Mouse (Mus musculus): ENCODE data around the gene Zfp354a. TPM values are rescaled to one million over a fixed set of nuclear protein-coding genes. Genes with fewer than 3 reads are reported as not detected.
"Not testable (repeated sequence)": the region's sequence is repeated elsewhere in the genome, so short reads cannot be mapped to it uniquely, and the experiment has no call there.

Gene Zfp354a
- total and polyA plus RNA-seq, 3 experiments, result not detected

DNA sequence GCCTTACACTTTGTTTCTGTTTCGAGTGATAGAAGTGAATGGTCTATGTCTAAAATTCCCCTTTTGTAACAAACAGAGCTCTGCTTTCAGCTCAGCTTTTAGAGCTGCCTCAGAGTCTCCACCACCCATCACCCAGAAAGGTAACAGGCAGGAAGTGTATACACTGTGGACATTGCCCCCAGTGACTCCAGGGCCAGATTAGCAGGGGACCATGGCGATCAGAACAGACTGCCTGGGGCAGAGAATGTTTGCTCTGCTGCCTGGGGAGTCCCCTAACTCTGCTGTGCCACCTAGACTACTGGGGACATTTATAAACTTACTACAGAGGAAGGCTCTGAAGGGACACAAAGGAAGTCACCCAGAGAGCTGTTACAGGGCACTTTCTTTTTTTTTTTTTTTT is 42.7 kb upstream of the Zfp354a start:
- Histone ChIP-seq H3K27me3 (ENCODE audit: control insufficient read depth in 1 of 2, insufficient read depth in 2 of 2, low read length in 2 of 2) (no peaks in the 10 kb centered on the region), H3K27ac (ENCODE audit: control insufficient read depth, low read depth, low read length) (no peak overlapping the region), H3K9me3 (replicated peaks; ENCODE audit: insufficient read depth, low read length) (no peaks in the 10 kb centered on the region), H3K79me2 (ENCODE audit: control insufficient read depth, insufficient read depth, low read length, poor library complexity) (no peaks in the 10 kb centered on the region), H3K36me3 (ENCODE audit: control insufficient read depth in 1 of 2, insufficient read depth in 2 of 2, low read length in 2 of 2) (no peaks in the 10 kb centered on the region), H3K4me3 (ENCODE audit: control insufficient read depth in 1 of 2, insufficient read depth in 1 of 2, low read depth in 2 of 2, low read length in 2 of 2) (no peak overlapping the region), H3K9ac (ENCODE audit: control insufficient read depth, low read depth, low read length, poor library complexity, severe bottlenecking) (no peak overlapping the region), H3K4me1 (ENCODE audit: control insufficient read depth in 1 of 2, insufficient read depth in 2 of 2, low read length in 2 of 2) (no peaks in the 10 kb centered on the region)
- DNase-seq (ENCODE audit: low read depth, low spot score), result no peak
- TF ChIP-seq EP300 (IDR thresholded peaks at IDR 0.05; ENCODE audit: low read depth in 1 of 2, low read length in 2 of 2) (no peak), ZMIZ1 (IDR thresholded peaks at IDR 0.05; ENCODE audit: low read depth, low read length) (no peak), POLR2AphosphoS2 (IDR thresholded peaks at IDR 0.05; ENCODE audit: low read length) (no peak), MXI1 (IDR thresholded peaks at IDR 0.05; ENCODE audit: low read depth, low read length) (no peak), USF2 (IDR thresholded peaks at IDR 0.05; ENCODE audit: borderline replicate concordance in 1 of 2, insufficient read depth in 1 of 2, low read depth in 1 of 2, low read length in 2 of 2) (no peak), GATA1 (IDR thresholded peaks at IDR 0.05; ENCODE audit: low read depth, low read length) (no peak), HCFC1 (IDR thresholded peaks at IDR 0.05; ENCODE audit: low read depth, low read length) (no peak), POLR2A (IDR thresholded peaks at IDR 0.05; ENCODE audit: control insufficient read depth in 1 of 2, insufficient read depth in 1 of 2, low read depth in 1 of 2, low read length in 2 of 2, poor library complexity in 1 of 2) (no peak), USF1 (IDR thresholded peaks at IDR 0.05; ENCODE audit: low read depth, low read length) (no peak), MYB (IDR thresholded peaks at IDR 0.05; ENCODE audit: low read depth, low read length) (no peak), TCF12 (IDR thresholded peaks at IDR 0.05; ENCODE audit: low read depth, low read length) (no peak), ZNF384 (IDR thresholded peaks at IDR 0.05; ENCODE audit: low read depth, low read length) (no peak), CTCF (IDR thresholded peaks at IDR 0.05 in 2 of 3, conservative IDR thresholded peaks at IDR 0.05 in 1 of 3; ENCODE audit: control insufficient read depth in 1 of 3, insufficient read depth in 1 of 3, low read depth in 2 of 3, low read length in 3 of 3, poor library complexity in 1 of 3, severe bottlenecking in 1 of 3) (no peak)

GRCm38 (mm10) chr11:51026811-51027210 is 32.2 kb upstream of the Zfp354a start:
- H3K27ac ChIP-seq (ENCODE audit: control insufficient read depth, low read depth, low read length); DNase-seq (ENCODE audit: low read depth, low spot score); H3K79me2 ChIP-seq (ENCODE audit: control insufficient read depth, insufficient read depth, low read length, poor library complexity); H3K9ac ChIP-seq (ENCODE audit: control insufficient read depth, low read depth, low read length, poor library complexity, severe bottlenecking); H3K36me3 ChIP-seq (ENCODE audit: control insufficient read depth in 1 of 2, insufficient read depth in 2 of 2, low read length in 2 of 2); H3K27me3 ChIP-seq (ENCODE audit: control insufficient read depth in 1 of 2, insufficient read depth in 2 of 2, low read length in 2 of 2); H3K4me3 ChIP-seq (ENCODE audit: control insufficient read depth in 1 of 2, insufficient read depth in 1 of 2, low read depth in 2 of 2, low read length in 2 of 2); H3K4me1 ChIP-seq (ENCODE audit: control insufficient read depth in 1 of 2, insufficient read depth in 2 of 2, low read length in 2 of 2); H3K9me3 ChIP-seq (replicated peaks; ENCODE audit: insufficient read depth, low read length): not testable (repeated sequence)

- not testable (repeated sequence) for H3K9me3 ChIP-seq (replicated peaks; ENCODE audit: insufficient read depth, low read length); H3K36me3 ChIP-seq (ENCODE audit: control insufficient read depth in 1 of 2, insufficient read depth in 2 of 2, low read length in 2 of 2); H3K4me3 ChIP-seq (ENCODE audit: control insufficient read depth in 1 of 2, insufficient read depth in 1 of 2, low read depth in 2 of 2, low read length in 2 of 2); H3K9ac ChIP-seq (ENCODE audit: control insufficient read depth, low read depth, low read length, poor library complexity, severe bottlenecking); H3K79me2 ChIP-seq (ENCODE audit: control insufficient read depth, insufficient read depth, low read length, poor library complexity); DNase-seq (ENCODE audit: low read depth, low spot score); H3K27me3 ChIP-seq (ENCODE audit: control insufficient read depth in 1 of 2, insufficient read depth in 2 of 2, low read length in 2 of 2); H3K4me1 ChIP-seq (ENCODE audit: control insufficient read depth in 1 of 2, insufficient read depth in 2 of 2, low read length in 2 of 2); H3K27ac ChIP-seq (ENCODE audit: control insufficient read depth, low read depth, low read length)
These were observed 29.7 kb upstream of the Zfp354a start for GRCm38 (mm10) chr11:51029381-51029780.
